Mouse (Mus musculus): ENCODE measurements around the gene Gtf2ird1. TPM values are rescaled to one million over a fixed set of nuclear protein-coding genes. Genes with fewer than 3 reads are reported as not detected.

The Gtf2ird1 gene
- total and polyA plus RNA-seq, 3 experiments, result 13.4 to 26.4 (median 23.8) TPM

GRCm38 (mm10) chr5:134374546-134374945 is 82.0 kb downstream of the Gtf2ird1 start:
- intact Hi-C loops (cut with DNase I), result loop anchor here (1.0 kb wide), 1 partner anchor 112 kb away; no protein-coding TSS in a partner anchor
- Histone ChIP-seq H3K79me2 (replicated peaks; ENCODE audit: control insufficient read depth, insufficient read depth, low read length) (no peaks in the 10 kb centered on the region), H3K4me3 (no peak overlapping the region), H3K27ac (peak overlapping the region; percentile 92), H3K27me3 (ENCODE audit: control insufficient read depth, insufficient read depth, low read length) (no peaks in the 10 kb centered on the region), H3K4me1 (ENCODE audit: control insufficient read depth, insufficient read depth, low read length) (peaks cover 5% of the 10 kb centered on the region; the same call in 1 of the 2 replicates), H3K9ac (ENCODE audit: low read depth, low read length) (peak overlapping the region; percentile 5), H3K36me3 (ENCODE audit: control insufficient read depth, insufficient read depth, low read length) (no peaks in the 10 kb centered on the region)
- TF ChIP-seq EP300 (IDR thresholded peaks at IDR 0.05; ENCODE audit: insufficient read depth, low read depth, low read length), result peak; percentile 90
- TF ChIP-seq POLR2A (IDR thresholded peaks at IDR 0.05; ENCODE audit: insufficient read depth, low read depth, low read length), result peak; percentile 66; the same call in 1 of the 2 replicates
- no peak for TF ChIP-seq CTCF (IDR thresholded peaks at IDR 0.05)
- DNase-seq, result peak; percentile 60 to 73

- intact Hi-C loops (cut with DNase I), result loop anchor here (1.0 kb wide), 1 partner anchor 112 kb away; no protein-coding TSS in a partner anchor
- H3K9ac ChIP-seq (ENCODE audit: low read depth, low read length), result peak overlapping the region; percentile 5
- peaks cover 5% of the 10 kb centered on the region; the same call in 1 of the 2 replicates for H3K4me1 ChIP-seq (ENCODE audit: control insufficient read depth, insufficient read depth, low read length)
- no peaks in the 10 kb centered on the region for H3K27me3 ChIP-seq (ENCODE audit: control insufficient read depth, insufficient read depth, low read length)
- H3K36me3 ChIP-seq (ENCODE audit: control insufficient read depth, insufficient read depth, low read length), result no peaks in the 10 kb centered on the region
- H3K4me3 ChIP-seq, result no peak overlapping the region
- WGBS, result 38% methylated on average over 9 of the region's 9 CpGs
- H3K27ac ChIP-seq, result peak overlapping the region; percentile 92
- no peak; the same call in 1 of the 2 replicates for TF ChIP-seq CTCF (IDR thresholded peaks at IDR 0.05)
- no peak for TF ChIP-seq POLR2A (IDR thresholded peaks at IDR 0.05; ENCODE audit: insufficient read depth, low read depth, low read length)
- TF ChIP-seq EP300 (IDR thresholded peaks at IDR 0.05; ENCODE audit: insufficient read depth, low read depth, low read length), result 0 out of 2 replicates have a peak, but pooled peaks have one; percentile 50
- H3K79me2 ChIP-seq (replicated peaks; ENCODE audit: control insufficient read depth, insufficient read depth, low read length), result no peaks in the 10 kb centered on the region
- DNase-seq, result peak; percentile 64 to 67
Observed at GRCm38 (mm10) chr5:134373912-134374488, 82.5 kb downstream of the Gtf2ird1 start.

GRCm38 (mm10) chr5:134372926-134373658 is 83.4 kb downstream of the Gtf2ird1 start:
- Histone ChIP-seq H3K9ac (ENCODE audit: low read depth, low read length) (no peak overlapping the region), H3K4me3 (no peak overlapping the region), H3K36me3 (ENCODE audit: control insufficient read depth, insufficient read depth, low read length) (no peaks in the 10 kb centered on the region), H3K79me2 (replicated peaks; ENCODE audit: control insufficient read depth, insufficient read depth, low read length) (no peaks in the 10 kb centered on the region), H3K27ac (no peak overlapping the region), H3K27me3 (ENCODE audit: control insufficient read depth, insufficient read depth, low read length) (no peaks in the 10 kb centered on the region), H3K4me1 (ENCODE audit: control insufficient read depth, insufficient read depth, low read length) (peaks cover 5% of the 10 kb centered on the region; the same call in 1 of the 2 replicates)
- TF ChIP-seq POLR2A (IDR thresholded peaks at IDR 0.05; ENCODE audit: insufficient read depth, low read depth, low read length) (no peak), CTCF (IDR thresholded peaks at IDR 0.05) (peak; percentile 48)
- DNase-seq, result no peak
- WGBS, result 92% methylated on average over 6 of the region's 6 CpGs
- intact Hi-C loops (cut with DNase I), result no loop called here

GRCm38 (mm10) chr5:134371511-134372289 is 84.8 kb downstream of the Gtf2ird1 start:
- 90% methylated on average over 5 of the region's 5 CpGs for WGBS

GRCm38 (mm10) chr5:134370831-134371230 is 85.7 kb downstream of the Gtf2ird1 start:
- Histone ChIP-seq H3K9ac (ENCODE audit: low read depth, low read length) (no peak overlapping the region), H3K4me3 (no peak overlapping the region), H3K27ac (no peak overlapping the region), H3K27me3 (ENCODE audit: control insufficient read depth, insufficient read depth, low read length) (no peaks in the 10 kb centered on the region), H3K4me1 (ENCODE audit: control insufficient read depth, insufficient read depth, low read length) (peaks cover 3% of the 10 kb centered on the region; the same call in 1 of the 2 replicates), H3K79me2 (replicated peaks; ENCODE audit: control insufficient read depth, insufficient read depth, low read length) (no peaks in the 10 kb centered on the region), H3K36me3 (ENCODE audit: control insufficient read depth, insufficient read depth, low read length) (no peaks in the 10 kb centered on the region)
- intact Hi-C loops (cut with DNase I), result no loop called here
- no peak for DNase-seq
- TF ChIP-seq EP300 (IDR thresholded peaks at IDR 0.05; ENCODE audit: insufficient read depth, low read depth, low read length) (no peak), POLR2A (IDR thresholded peaks at IDR 0.05; ENCODE audit: insufficient read depth, low read depth, low read length) (no peak), CTCF (IDR thresholded peaks at IDR 0.05) (no peak)
- 93% methylated on average over 2 of the region's 2 CpGs for WGBS

More at GRCm38 (mm10) chr5:134371511-134372289, 84.8 kb downstream of the Gtf2ird1 start:
- intact Hi-C loops (cut with DNase I), result no loop called here
- no peak overlapping the region for H3K27ac ChIP-seq
- DNase-seq, result no peak
- no peak overlapping the region for H3K9ac ChIP-seq (ENCODE audit: low read depth, low read length)
- H3K4me1 ChIP-seq (ENCODE audit: control insufficient read depth, insufficient read depth, low read length), result peaks cover 5% of the 10 kb centered on the region; the same call in 1 of the 2 replicates
- no peak for TF ChIP-seq POLR2A (IDR thresholded peaks at IDR 0.05; ENCODE audit: insufficient read depth, low read depth, low read length)
- no peaks in the 10 kb centered on the region for H3K36me3 ChIP-seq (ENCODE audit: control insufficient read depth, insufficient read depth, low read length)
- H3K4me3 ChIP-seq, result no peak overlapping the region
- H3K79me2 ChIP-seq (replicated peaks; ENCODE audit: control insufficient read depth, insufficient read depth, low read length), result no peaks in the 10 kb centered on the region
- H3K27me3 ChIP-seq (ENCODE audit: control insufficient read depth, insufficient read depth, low read length), result no peaks in the 10 kb centered on the region

Measured in heart, adult 2 months (tissue).